Mouse (Mus musculus) intestine, embryonic 14.5 days (tissue): ENCODE results near the gene Gm11992. TPM values are rescaled to one million over a fixed set of nuclear protein-coding genes. Genes with fewer than 3 reads are reported as not detected.

Experiments
- ATAC-seq: fragments of 200-750 bp; cut with Nextera tagmentation; replicated peaks from 2 replicates; pipeline ENCODE4 v1.8.0; 2017; ENCODE audit warnings: low read depth, moderate number of reproducible peaks, moderate TSS enrichment, moderate library complexity; ENCODE audit not compliant: low FRiP score, low TSS enrichment
- DNase-seq: peaks from one replicate; pipeline ENCODE4 v3.0.0-alpha.2; 2018; ENCODE audit warnings: low spot score
- H3K27ac ChIP-seq: fragments of 300-500 bp; sonication (generic); 2 replicates; pipeline ENCODE4 v1.5.1; 2014; ENCODE audit warnings: low read depth, mild to moderate bottlenecking, control low read depth
- H3K27me3 ChIP-seq: fragments of 300-500 bp; sonication (generic); replicated peaks from 2 replicates; pipeline ENCODE4 v1.6.1; 2014; ENCODE audit warnings: low read length, control low read depth; ENCODE audit not compliant: control insufficient read depth, insufficient read depth
- H3K36me3 ChIP-seq: fragments of 300-500 bp; sonication (generic); 2 replicates; pipeline ENCODE4 v1.6.1; 2014; ENCODE audit warnings: low read length, control low read depth; ENCODE audit not compliant: control insufficient read depth, insufficient read depth
- H3K4me1 ChIP-seq: fragments of 300-500 bp; sonication (generic); replicated peaks from 2 replicates; pipeline ENCODE4 v1.6.1; 2014; ENCODE audit warnings: low read length, control low read depth, mixed read lengths; ENCODE audit not compliant: control insufficient read depth, insufficient read depth
- H3K4me2 ChIP-seq: fragments of 300-500 bp; sonication (generic); 2 replicates; pipeline ENCODE4 v1.6.1; 2014; ENCODE audit warnings: low read length
- H3K4me3 ChIP-seq: fragments of 300-500 bp; sonication (generic); 2 replicates; pipeline ENCODE4 v1.5.1; 2014; ENCODE audit warnings: low read depth, low read length, control low read depth, mixed read lengths
- H3K9ac ChIP-seq: fragments of 300-500 bp; sonication (generic); 2 replicates; pipeline ENCODE4 v1.6.1; 2014; ENCODE audit warnings: mild to moderate bottlenecking, low read length
- H3K9me3 ChIP-seq: fragments of 300-500 bp; sonication (generic); 2 replicates; pipeline ENCODE4 v1.6.1; 2016; ENCODE audit warnings: low read length, control low read depth; ENCODE audit not compliant: control insufficient read depth
- WGBS: fragments of 180-500 bp; shearing (Covaris S2); extraction: QIAGEN DNeasy Blood & Tissue Kit; methylation state at CpG from one replicate; pipeline ENCODE4 v1.1.7; 2014; 5-methylcytosine and 5-hydroxymethylcytosine counted together
- polyA plus RNA-seq: library from polyadenylated mRNA; unstranded; fragments of >200 nt; fragmentation: Nextera tagmentation; extraction: Ambion mirVana; gene quantifications from 2 replicates; pipeline ENCODE4 v1.2.1, GENCODE M21; 2014

Gene Gm11992
- polyA plus RNA-seq, 1 experiment from 2014 or later: 0.51 TPM

- WGBS: 4% methylated on average over 13 of the region's 13 CpGs
- Histone ChIP-seq H3K9ac (no peak overlapping the region), H3K27ac (no peak overlapping the region)
These were observed 69.1 kb downstream of the Gm11992 start for GRCm38 (mm10) chr11:9117358-9118049.

GRCm38 (mm10) chr11:9118050-9118420, 69.6 kb downstream of the Gm11992 start, which contains the start of gene Upp1:
Upp1 (plus strand) TSS chr11:9118103.
- H3K9ac ChIP-seq: no peak within 1 kb of the TSS
- ATAC-seq (peak; percentile 29; the same call in 1 of the 2 replicates), DNase-seq (no peak)
- 2% methylated on average over 7 of the region's 7 CpGs for WGBS
- peak within 1 kb of the TSS; percentile 21 for H3K4me3 ChIP-seq
- no peak within 1 kb of the TSS for H3K27ac ChIP-seq
- H3K4me1 ChIP-seq: peaks cover 11% of the 10 kb centered on the region
- H3K36me3 ChIP-seq: no peaks in the 10 kb centered on the region
- no peaks in the 10 kb centered on the region for H3K9me3 ChIP-seq
- peak within 1 kb of the TSS; percentile 62 for H3K4me2 ChIP-seq
- H3K27me3 ChIP-seq: peaks cover 70% of the 10 kb centered on the region

More at GRCm38 (mm10) chr11:9117358-9118049, 69.1 kb downstream of the Gm11992 start:
- peak; percentile 61; the same call in 1 of the 2 replicates for ATAC-seq
- no peaks in the 10 kb centered on the region for H3K9me3 ChIP-seq
- H3K36me3 ChIP-seq: no peaks in the 10 kb centered on the region
- 0 out of 2 replicates have a peak overlapping the region, but pooled peaks have one; percentile 21 for H3K4me3 ChIP-seq
- H3K4me1 ChIP-seq: peaks cover 11% of the 10 kb centered on the region
- peak overlapping the region; percentile 62 for H3K4me2 ChIP-seq
- peaks cover 70% of the 10 kb centered on the region for H3K27me3 ChIP-seq
- DNase-seq: peak; percentile 59

- H3K36me3 ChIP-seq: no peaks in the 10 kb centered on the region
- peak overlapping the region; percentile 21 for H3K4me3 ChIP-seq
- H3K27me3 ChIP-seq: peaks cover 68% of the 10 kb centered on the region
- H3K9me3 ChIP-seq: no peaks in the 10 kb centered on the region
- DNase-seq (peak; percentile 74), ATAC-seq (peak; percentile 53)
- H3K9ac ChIP-seq: no peak overlapping the region
- under 1% methylated on average over 40 of the region's 40 CpGs for WGBS
- H3K4me2 ChIP-seq: peak overlapping the region; percentile 62
- H3K27ac ChIP-seq: no peak overlapping the region
- H3K4me1 ChIP-seq: peaks cover 11% of the 10 kb centered on the region
These were observed 70.2 kb downstream of the Gm11992 start for GRCm38 (mm10) chr11:9118421-9119121.

Other genes starting within 250 kb of the Gm11992 start
- gene Pkd1l1, start 75.3 kb upstream of the Gm11992 start, polyA plus RNA-seq: 0.05 and 0.15 TPM in 2 replicates
- 16.9 and 17.9 TPM in 2 replicates for gene Hus1, start 37.4 kb upstream of the Gm11992 start, polyA plus RNA-seq
- 0.15 and 0.16 TPM in 2 replicates for gene Sun3, start 397 bp downstream of the Gm11992 start, polyA plus RNA-seq
- gene Upp1, start 69.5 kb downstream of the Gm11992 start, polyA plus RNA-seq: 4.7 and 6.7 TPM in 2 replicates
- gene Abca13, start 143.3 kb downstream of the Gm11992 start, polyA plus RNA-seq: 0.03 and 0.07 TPM in 2 replicates